Comparison of ENCODE assay signal across 21 mouse cellular contexts in the genomic region with DNA sequence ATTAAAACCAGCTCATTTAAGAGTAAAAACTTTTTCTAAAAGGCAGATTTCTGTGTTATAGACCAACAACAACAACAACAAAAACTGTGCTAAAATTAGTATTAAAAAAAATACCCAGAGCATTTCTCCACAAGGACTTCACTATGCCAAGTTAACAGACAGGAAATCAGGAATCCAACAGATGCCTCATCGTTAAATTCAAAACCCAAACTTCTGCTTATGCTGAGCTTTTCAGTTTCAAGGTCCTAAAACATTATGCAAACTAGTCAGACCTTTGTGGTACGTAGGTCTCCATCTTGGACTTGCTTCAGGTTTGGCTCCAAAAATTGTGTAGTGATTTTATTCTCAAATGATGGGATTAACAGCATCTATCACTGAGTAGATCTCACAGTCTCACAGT. TPM values are rescaled to one million over a fixed set of nuclear protein-coding genes. Genes with fewer than 3 reads are reported as not detected.
DNase-seq lines count a peak whose midpoint lies in the region; ATAC-seq and TF ChIP-seq lines count a peak whose summit lies in the region.
"Had no signal": no experiment of that assay in that cellular context is flagged by ENCODE, and none has a peak within 500 bp of the region (broad histone marks: within the 10 kb centered on the region; RNA-seq: fewer than 3 reads in every experiment).

No protein-coding gene starts in this region.

- no peaks in the 10 kb centered on the region for H3K79me2 ChIP-seq in CH12.LX (replicated peaks; ENCODE audit: control insufficient read depth, extremely low read depth, insufficient read depth, poor library complexity, severe bottlenecking)

- no peaks in the 10 kb centered on the region for H3K9me3 ChIP-seq in CH12.LX (replicated peaks; ENCODE audit: low read length)
- H3K9me3 ChIP-seq: embryonic facial prominence, embryonic 13.5 days; forebrain, embryonic 13.5 days; G1E; heart, embryonic 10.5 days; hindbrain, embryonic 12.5 days had no signal

- TF ChIP-seq POLR2A in CH12.LX (IDR thresholded peaks at IDR 0.05; ENCODE audit: low read depth, low read length): no peak

- H3K4me3 ChIP-seq in CH12.LX (replicated peaks in 1 of 3; ENCODE audit: low read depth in 2 of 3, low read length in 2 of 3, poor library complexity in 1 of 3): no peak overlapping the region
- H3K4me3 ChIP-seq: embryonic facial prominence, embryonic 13.5 days; forebrain, embryonic 13.5 days; heart, embryonic 10.5 days; hindbrain, embryonic 12.5 days had no signal

- DNase-seq in heart, adult 11 months: peak; percentile 49
- no peak for DNase-seq in heart, adult 18-20 months
- DNase-seq in CH12.LX (ENCODE audit: extremely low read depth): peak; percentile 38
- DNase-seq in lung, postnatal 25 days (ENCODE audit: low spot score): no peak
- no peak for DNase-seq in layer of hippocampus, adult 9-11 months
- DNase-seq: adrenal gland, postnatal 14 days; cerebellum, adult 18-20 months; cerebellum, adult 9-11 months; cerebellum, postnatal 36 days; gastrocnemius, postnatal 10 days; heart, postnatal 10 days; heart, postnatal 4 days had no signal

- no peak overlapping the region for H3K27ac ChIP-seq in CH12.LX (ENCODE audit: insufficient read depth, low read depth)
- H3K27ac ChIP-seq: embryonic facial prominence, embryonic 13.5 days; forebrain, embryonic 13.5 days; heart, embryonic 10.5 days; hindbrain, embryonic 12.5 days had no signal

- peak; percentile 66 for ATAC-seq in megakaryocyte, adult 5-6 weeks (ENCODE audit: poor library complexity, severe bottlenecking)
- ATAC-seq: forebrain, embryonic 13.5 days; hindbrain, embryonic 16.5 days; inflammation-experienced regulatory T-cells, adult 6 months had no signal

- H3K36me3 ChIP-seq in CH12.LX (replicated peaks in 1 of 2; ENCODE audit: control insufficient read depth in 1 of 2, insufficient read depth in 1 of 2, low read length in 1 of 2): no peaks in the 10 kb centered on the region
- H3K36me3 ChIP-seq: embryonic facial prominence, embryonic 13.5 days; G1E; heart, embryonic 10.5 days; hindbrain, embryonic 12.5 days had no signal

- H3K9ac ChIP-seq in CH12.LX (ENCODE audit: insufficient read depth, low read depth): no peak overlapping the region
- H3K9ac ChIP-seq: embryonic facial prominence, embryonic 13.5 days; forebrain, embryonic 13.5 days; hindbrain, embryonic 12.5 days had no signal

- H3K4me1 ChIP-seq in CH12.LX (ENCODE audit: control insufficient read depth in 1 of 2, insufficient read depth in 2 of 2): peaks cover 0 to 43% of the 10 kb centered on the region in 2 experiments; a peak in 2 of 4 replicates
- H3K4me1 ChIP-seq: embryonic facial prominence, embryonic 13.5 days; forebrain, embryonic 13.5 days; heart, embryonic 10.5 days; hindbrain, embryonic 12.5 days had no signal

- TF ChIP-seq EP300 in CH12.LX (IDR thresholded peaks at IDR 0.05; ENCODE audit: low read length): no peak

- dilution Hi-C loops in CH12.LX (cut with MboI; ENCODE audit: extremely low pct_ligation_motif_present, extremely low pct_unique_long_range_greater_than_20kb, low sequenced_read_pairs): no loop called here

- no peak overlapping the region for H3K4me2 ChIP-seq in CH12.LX (ENCODE audit: insufficient read depth, low read depth, poor library complexity, severe bottlenecking)
- H3K4me2 ChIP-seq: embryonic facial prominence, embryonic 13.5 days; forebrain, embryonic 13.5 days; hindbrain, embryonic 12.5 days had no signal

- TF ChIP-seq CTCF in CH12.LX (conservative IDR thresholded peaks at IDR 0.05 in 1 of 2, IDR thresholded peaks at IDR 0.05 in 1 of 2; ENCODE audit: low read depth in 2 of 2, low read length in 2 of 2): no peak

- in situ Hi-C loops in CH12.LX (cut with MboI; ENCODE audit: low pct_ligation_motif_present, low pct_unique_long_range_greater_than_20kb, low sequenced_read_pairs): no loop called here

- no peak for TF ChIP-seq RAD21 in CH12.LX (IDR thresholded peaks at IDR 0.05; ENCODE audit: low read depth, low read length)

- no peaks in the 10 kb centered on the region for H3K27me3 ChIP-seq in CH12.LX (replicated peaks)
- H3K27me3 ChIP-seq: embryonic facial prominence, embryonic 13.5 days; forebrain, embryonic 13.5 days; hindbrain, embryonic 12.5 days had no signal

TF ChIP-seq in CH12.LX, 34 proteins besides CTCF, POLR2A, EP300 and RAD21:
- TF ChIP-seq MAFK (IDR thresholded peaks at IDR 0.05; ENCODE audit: insufficient replicate concordance, low read length) (peak; percentile 39; the same call in 1 of the 2 replicates), ELF1 (IDR thresholded peaks at IDR 0.05; ENCODE audit: low read depth, low read length) (no peak), KAT2A (IDR thresholded peaks at IDR 0.05; ENCODE audit: insufficient replicate concordance, low read length) (no peak), GABPA (IDR thresholded peaks at IDR 0.05; ENCODE audit: insufficient replicate concordance, low read depth, low read length) (no peak)

RNA-seq across cellular contexts. Expression of a gene that starts 6.8 kb away (rescaled TPM):
- not detected for total RNA-seq in heart, adult 18-20 months (2021)
- not detected in 2 replicates for total RNA-seq in CH12.LX (2012; rRNA removed)
- total RNA-seq in CH12.LX (2014; rRNA removed): not detected in 2 replicates
- not detected in 2 replicates for polyA plus RNA-seq in CH12.LX (2012; ENCODE audit: insufficient read length, low read depth)
- not detected in 2 replicates for total RNA-seq in megakaryocyte, adult 5-6 weeks (2015)
- total RNA-seq in megakaryocyte, adult 5-6 weeks (2017): 0.92 TPM in 1 of 2 replicates, not detected in the other
- total RNA-seq: adrenal gland, postnatal 14 days; G1E; gastrocnemius, postnatal 10 days; heart, postnatal 10 days; heart, postnatal 4 days had no signal
- polyA plus RNA-seq: embryonic facial prominence, embryonic 13.5 days; forebrain, embryonic 13.5 days; G1E; gonadal fat pad, adult 2 months; heart, embryonic 10.5 days; hindbrain, embryonic 12.5 days; hindbrain, embryonic 16.5 days; inflammation-experienced regulatory T-cells, adult 6 months had no signal

RNA-seq across cellular contexts. Expression of a gene that starts 50.0 kb away (rescaled TPM):
- total RNA-seq in heart, adult 18-20 months (2021): 1 to 10 TPM; 1.1 to 1.3 TPM
- total RNA-seq in CH12.LX (2012; rRNA removed) (13.2 and 16.8 TPM in 2 replicates), CH12.LX (2014; rRNA removed) (14.4 and 14.8 TPM in 2 replicates)
- polyA plus RNA-seq in CH12.LX (2012; ENCODE audit: insufficient read length, low read depth): 14.3 and 15.3 TPM in 2 replicates
- 24.2 and 32.6 TPM in 2 replicates for total RNA-seq in megakaryocyte, adult 5-6 weeks (2015)
- 24.4 and 25.6 TPM in 2 replicates for total RNA-seq in megakaryocyte, adult 5-6 weeks (2017)

RNA-seq across cellular contexts. Expression of a gene that starts 50.1 kb away (rescaled TPM):
- total RNA-seq in heart, adult 18-20 months (2021): 10 to 100 TPM; 39.0 to 50.7 TPM
- total RNA-seq in CH12.LX (2012; rRNA removed): 48.9 and 50.1 TPM in 2 replicates
- 47.9 and 55.8 TPM in 2 replicates for total RNA-seq in CH12.LX (2014; rRNA removed)
- polyA plus RNA-seq in CH12.LX (2012; ENCODE audit: insufficient read length, low read depth): 62.9 and 84.4 TPM in 2 replicates
- 98.3 and 127 TPM in 2 replicates for total RNA-seq in megakaryocyte, adult 5-6 weeks (2015)
- total RNA-seq in megakaryocyte, adult 5-6 weeks (2017): 129 and 153 TPM in 2 replicates

Comparison
In these comparisons a context has a peak if more than half of its experiments do, and no peak if none do; other contexts are left out.
1. DNase-seq: peak in heart, adult 11 months (single experiment) and CH12.LX (single experiment); none in heart, adult 18-20 months (0 of 2), lung, postnatal 25 days (single experiment) and layer of hippocampus, adult 9-11 months (single experiment).
2. RNA of a gene that starts 50.0 kb away (total RNA-seq): 24.2 to 32.6 TPM in megakaryocyte, adult 5-6 weeks and 13.2 to 16.8 TPM in CH12.LX; 1.1 to 1.3 TPM in heart, adult 18-20 months; every median in the first group is over 4 times any median in the second.